8 mouse cellular contexts compared by ENCODE assay signal in genomic region chr16:45093137-45093731, GRCm38 (mm10). TPM values are rescaled to one million over a fixed set of nuclear protein-coding genes. Genes with fewer than 3 reads are reported as not detected.
A peak's percentile ranks its signal among the peaks of the same experiment; 100 is the strongest.
DNase-seq lines count a peak whose midpoint lies in the region; ATAC-seq and TF ChIP-seq lines count a peak whose summit lies in the region.
"Had no signal": no experiment of that assay in that cellular context is flagged by ENCODE, and none has a peak within 500 bp of the region (broad histone marks: within the 10 kb centered on the region; RNA-seq: fewer than 3 reads in every experiment).

Gene Ccdc80 (plus strand): TSS chr16:45093402.

- H3K4me3 ChIP-seq in forebrain, embryonic 10.5 days: peak within 1 kb of the TSS; percentile 46
- peak within 1 kb of the TSS; percentile 52 for H3K4me3 ChIP-seq in heart, embryonic 16.5 days (ENCODE audit: low read length)
- peak within 1 kb of the TSS; percentile 50 for H3K4me3 ChIP-seq in liver, adult 2 months (ENCODE audit: insufficient read depth, low read depth, low read length)
- peak within 1 kb of the TSS; percentile 47 for H3K4me3 ChIP-seq in stomach, embryonic 14.5 days (ENCODE audit: low read depth, low read length)
- H3K4me3 ChIP-seq in cerebellum, adult 2 months (replicated peaks; ENCODE audit: insufficient read depth, low read depth, low read length): no peak within 1 kb of the TSS

- no peaks in the 10 kb centered on the region for H3K36me3 ChIP-seq in forebrain, embryonic 10.5 days (replicated peaks)
- no peaks in the 10 kb centered on the region for H3K36me3 ChIP-seq in heart, embryonic 16.5 days (ENCODE audit: control insufficient read depth, insufficient read depth)
- H3K36me3 ChIP-seq in liver, adult 2 months (ENCODE audit: control insufficient read depth, insufficient read depth, low read length): no peaks in the 10 kb centered on the region
- H3K36me3 ChIP-seq in stomach, embryonic 14.5 days (ENCODE audit: control insufficient read depth, insufficient read depth, low read length): no peaks in the 10 kb centered on the region

- ATAC-seq in heart, embryonic 16.5 days (replicated peaks; ENCODE audit: extremely low read depth, insufficient read depth, low FRiP score): peak; percentile 61
- peak; percentile 79; the same call in 1 of the 2 replicates for ATAC-seq in stomach, embryonic 14.5 days (ENCODE audit: insufficient number of reproducible peaks, insufficient read depth, low FRiP score, low read depth)

- no peaks in the 10 kb centered on the region for H3K79me2 ChIP-seq in liver, adult 2 months (ENCODE audit: control insufficient read depth, insufficient read depth, low read length)

- no peaks in the 10 kb centered on the region for H3K9me3 ChIP-seq in forebrain, embryonic 10.5 days
- no peaks in the 10 kb centered on the region for H3K9me3 ChIP-seq in heart, embryonic 16.5 days (replicated peaks; ENCODE audit: control insufficient read depth, low read length)
- H3K9me3 ChIP-seq in stomach, embryonic 14.5 days (ENCODE audit: control insufficient read depth, low read depth, low read length): no peaks in the 10 kb centered on the region

- TF ChIP-seq POLR2A in liver, adult 2 months (IDR thresholded peaks at IDR 0.05; ENCODE audit: extremely low read depth, insufficient read depth, low read length): no peak
- no peak for TF ChIP-seq POLR2A in cerebellum, adult 2 months (IDR thresholded peaks at IDR 0.05; ENCODE audit: borderline replicate concordance, insufficient read depth, low read length)

- DNase-seq in CD4-positive helper T cell, adult 2 months (ENCODE audit: low read depth, low spot score): peak; percentile 26
- DNase-seq in NIH3T3 (ENCODE audit: low read depth): peak; percentile 88
- DNase-seq in forebrain, embryonic 10.5 days (ENCODE audit: extremely low spot score, low spot score): no peak
- no peak for DNase-seq in liver, adult 2 months (ENCODE audit: extremely low read depth, low read depth, low spot score)
- DNase-seq in cerebellum, adult 2 months: no peak

- WGBS in forebrain, embryonic 10.5 days: 43% methylated on average over 6 of the region's 6 CpGs
- under 1% methylated on average over 6 of the region's 6 CpGs for WGBS in heart, embryonic 16.5 days
- 26% methylated on average over 6 of the region's 6 CpGs for WGBS in liver, adult 2 months
- 12% methylated on average over 6 of the region's 6 CpGs for WGBS in stomach, embryonic 14.5 days
- WGBS in cerebellum, adult 2 months: 31% methylated on average over 6 of the region's 6 CpGs

- peak within 1 kb of the TSS; percentile 83 for H3K27ac ChIP-seq in forebrain, embryonic 10.5 days
- peak within 1 kb of the TSS; percentile 91 for H3K27ac ChIP-seq in heart, embryonic 16.5 days (ENCODE audit: low read length)
- peak within 1 kb of the TSS; percentile 66 for H3K27ac ChIP-seq in liver, adult 2 months (replicated peaks; ENCODE audit: insufficient read depth, low read depth, low read length)
- H3K27ac ChIP-seq in stomach, embryonic 14.5 days (ENCODE audit: low read length): peak within 1 kb of the TSS; percentile 90
- H3K27ac ChIP-seq in cerebellum, adult 2 months (ENCODE audit: insufficient read depth, low read length): no peak within 1 kb of the TSS

- H3K27me3 ChIP-seq in forebrain, embryonic 10.5 days (ENCODE audit: poor library complexity, severe bottlenecking): no peaks in the 10 kb centered on the region
- no peaks in the 10 kb centered on the region for H3K27me3 ChIP-seq in heart, embryonic 16.5 days (ENCODE audit: control insufficient read depth, insufficient read depth, low read length)
- no peaks in the 10 kb centered on the region for H3K27me3 ChIP-seq in liver, adult 2 months (ENCODE audit: control insufficient read depth, insufficient read depth, low read length)
- no peaks in the 10 kb centered on the region for H3K27me3 ChIP-seq in stomach, embryonic 14.5 days (ENCODE audit: control insufficient read depth, insufficient read depth, low read length)
- no peaks in the 10 kb centered on the region for H3K27me3 ChIP-seq in cerebellum, adult 2 months (ENCODE audit: control insufficient read depth, insufficient read depth, low read length)

- H3K4me1 ChIP-seq in forebrain, embryonic 10.5 days: peaks cover 25% of the 10 kb centered on the region
- peaks cover 28% of the 10 kb centered on the region for H3K4me1 ChIP-seq in heart, embryonic 16.5 days (ENCODE audit: control insufficient read depth, insufficient read depth, low read length)
- no peaks in the 10 kb centered on the region for H3K4me1 ChIP-seq in liver, adult 2 months (ENCODE audit: control insufficient read depth, insufficient read depth, low read length)
- peaks cover 7% of the 10 kb centered on the region; the same call in 1 of the 2 replicates for H3K4me1 ChIP-seq in stomach, embryonic 14.5 days (ENCODE audit: control insufficient read depth, insufficient read depth, low read length)
- no peaks in the 10 kb centered on the region for H3K4me1 ChIP-seq in cerebellum, adult 2 months (ENCODE audit: control insufficient read depth, insufficient read depth, low read length)

- TF ChIP-seq CTCF in liver, adult 2 months (IDR thresholded peaks at IDR 0.05; ENCODE audit: low read depth, low read length): no peak
- no peak for TF ChIP-seq CTCF in cerebellum, adult 2 months (IDR thresholded peaks at IDR 0.05; ENCODE audit: borderline replicate concordance, insufficient read depth, low read depth, low read length)

- H3K4me2 ChIP-seq in heart, embryonic 16.5 days (ENCODE audit: low read depth, low read length): peak within 1 kb of the TSS; percentile 62
- H3K4me2 ChIP-seq in stomach, embryonic 14.5 days (replicated peaks; ENCODE audit: low read depth, low read length): peak within 1 kb of the TSS; percentile 61

- H3K9ac ChIP-seq in heart, embryonic 16.5 days (ENCODE audit: low read length): peak within 1 kb of the TSS; percentile 73
- peak within 1 kb of the TSS; percentile 47 for H3K9ac ChIP-seq in liver, adult 2 months (ENCODE audit: low read depth, low read length)
- peak within 1 kb of the TSS; percentile 41 for H3K9ac ChIP-seq in stomach, embryonic 14.5 days (replicated peaks; ENCODE audit: low read depth, low read length)

RNA-seq across cellular contexts. Expression of gene Ccdc80, which starts in this region (rescaled TPM):
- polyA plus RNA-seq in forebrain, embryonic 10.5 days (2016; fragmentation: Nextera tagmentation; extraction: Ambion mirVana): 11.7 and 14.0 TPM in 2 replicates
- polyA plus RNA-seq in heart, embryonic 16.5 days (2015; fragmentation: Nextera tagmentation; extraction: Ambion mirVana): 77.5 and 80.0 TPM in 2 replicates
- total RNA-seq in liver, adult 2 months (2014; rRNA removed): 8.2 and 9.3 TPM in 2 replicates
- 3.6 and 4.5 TPM in 2 replicates for polyA plus RNA-seq in liver, adult 2 months (2012; rRNA removed)
- 96.2 and 112 TPM in 2 replicates for polyA plus RNA-seq in stomach, embryonic 14.5 days (2014; fragmentation: Nextera tagmentation; extraction: Ambion mirVana)
- polyA plus RNA-seq in cerebellum, adult 2 months (2012; rRNA removed): 3.2 and 3.8 TPM in 2 replicates
- total RNA-seq: hematopoietic stem cell, adult 5-6 weeks had no signal

Comparison
In these comparisons a context has a peak if more than half of its experiments do, and no peak if none do; other contexts are left out.
1. DNase-seq: peak in CD4-positive helper T cell, adult 2 months (single experiment) and NIH3T3 (single experiment); none in forebrain, embryonic 10.5 days (single experiment), liver, adult 2 months (single experiment) and cerebellum, adult 2 months (0 of 2).
2. Peak in every context shown above with its lines, with median percentiles within 50 percentile points of each other: H3K9ac ChIP-seq.